Mouse (Mus musculus): ENCODE measurements around the gene Ephb2. TPM values are rescaled to one million over a fixed set of nuclear protein-coding genes. Genes with fewer than 3 reads are reported as not detected.

Ephb2 gene
- 10 to 100 TPM in 1 of 2 experiments, 1 to 10 TPM in 1; 6.6 to 19.7 TPM for polyA plus RNA-seq (2012; fragmentation: generic; extraction: Trizol)

DNA sequence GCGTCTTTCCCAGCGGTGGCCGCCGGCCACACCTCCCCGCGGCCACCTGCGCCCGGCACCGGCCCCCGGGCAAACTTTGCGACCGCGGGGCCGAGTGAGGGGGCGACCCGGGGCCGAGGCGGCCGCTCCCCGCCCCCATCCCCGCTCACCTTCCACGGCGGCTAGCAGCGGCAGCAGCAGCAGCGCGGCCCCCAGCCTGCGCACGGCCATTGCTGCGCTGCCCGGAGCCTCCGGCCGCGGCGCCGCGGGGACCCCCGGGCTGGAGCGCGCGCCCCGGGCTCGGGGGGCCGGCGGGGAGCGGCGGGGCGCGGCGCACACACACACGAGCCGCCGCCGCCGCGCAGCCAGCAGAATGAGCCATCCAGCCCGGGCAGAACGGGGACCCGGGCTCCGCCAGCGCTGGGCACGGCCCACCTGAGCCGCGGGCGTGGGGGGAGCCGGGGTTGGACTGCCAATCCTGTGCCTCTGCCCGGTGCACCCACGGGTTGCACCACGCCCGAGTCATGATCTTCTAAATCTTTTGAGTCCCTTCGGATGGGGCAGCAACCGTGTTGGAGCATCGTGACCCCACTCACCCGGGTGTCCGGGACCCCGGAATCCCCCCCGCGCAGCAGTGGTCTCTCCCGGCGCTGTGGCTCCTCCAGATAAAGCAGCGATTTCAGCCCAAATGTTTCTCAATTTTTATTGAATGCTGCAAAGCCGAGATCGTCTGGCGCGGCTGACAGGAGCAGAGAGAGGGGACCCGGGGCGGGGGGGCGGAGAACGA lies at the start of gene Ephb2:
Ephb2 (minus strand) TSS at position 368 of the 766 bp plus-strand sequence.

DNA sequence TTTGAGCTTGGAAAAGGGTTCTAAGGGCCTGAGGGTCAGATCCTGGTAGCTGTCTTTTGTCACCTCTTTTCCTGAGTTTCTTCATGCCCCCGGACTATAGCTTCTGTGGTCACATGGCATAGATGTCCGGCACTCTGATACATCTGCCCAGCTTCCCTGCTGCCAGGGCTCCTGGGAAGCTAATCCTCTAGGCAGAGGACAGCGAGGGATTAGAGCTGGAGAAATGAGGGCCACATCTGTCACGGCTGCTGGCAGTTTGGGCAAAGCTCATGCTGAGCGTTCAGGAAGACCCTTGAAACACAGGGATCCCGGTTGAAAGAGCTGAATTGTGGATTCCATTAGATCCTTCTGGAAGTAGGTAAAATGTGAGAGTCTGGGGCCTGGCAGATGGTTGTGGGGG lies 213.4 kb downstream of the Ephb2 start, which contains the start of gene Lactbl1:
Lactbl1 (plus strand) TSS at position 234 of the 400 bp plus-strand sequence.

DNA sequence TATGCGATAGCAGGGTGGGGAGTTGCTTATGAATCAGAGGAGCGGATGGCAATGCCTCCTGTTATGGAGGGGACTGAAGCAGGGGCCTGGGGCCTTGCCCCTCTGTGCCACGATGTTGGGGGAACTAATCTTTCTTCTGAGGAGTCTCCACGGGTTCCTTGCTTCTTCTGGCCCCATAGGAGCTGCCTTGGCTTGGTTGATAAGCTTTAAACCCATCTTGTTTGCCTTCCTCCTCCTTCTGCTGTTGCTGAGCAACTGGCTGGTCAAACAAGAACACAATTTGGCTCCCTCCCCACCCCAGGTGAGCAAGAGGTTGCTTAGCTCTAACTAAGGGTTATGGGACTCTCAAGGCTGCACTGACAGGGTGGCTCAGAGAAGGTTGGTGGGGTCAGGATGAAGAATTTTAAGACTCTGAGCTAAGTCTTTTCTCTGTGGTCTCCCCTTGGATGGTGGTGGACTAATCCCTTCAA lies 225.4 kb downstream of the Ephb2 start, which contains the start of gene Tex46:
Tex46 (plus strand) TSS at position 51 of the 470 bp plus-strand sequence.

DNA sequence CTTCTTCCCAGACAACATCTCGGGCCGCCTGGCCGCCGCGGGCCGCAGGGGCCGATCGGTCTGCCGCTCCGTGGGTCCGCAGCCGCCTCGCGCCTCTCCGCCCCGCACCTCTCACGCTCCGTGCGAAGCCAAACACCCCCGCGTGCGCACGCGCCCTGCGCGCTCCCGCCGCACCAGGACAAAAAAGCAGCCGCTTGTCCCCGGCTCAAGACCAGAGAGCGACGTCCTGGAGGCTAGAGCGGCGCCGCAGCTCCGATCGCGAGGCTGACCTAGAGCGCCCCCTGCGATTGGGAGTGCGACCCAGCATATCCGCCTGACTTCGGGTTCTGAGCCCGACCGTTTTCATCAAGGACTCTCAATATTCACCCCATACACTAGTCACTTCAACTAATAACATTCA lies 233.2 kb downstream of the Ephb2 start, which contains the start of gene Kdm1a:
Kdm1a (minus strand) TSS at position 156 of the 400 bp plus-strand sequence.

Other genes with a start within 250 kb of the Ephb2 start
- 10 to 100 TPM in 1 of 2 experiments, 1 to 10 TPM in 1; 6.3 to 43.2 TPM for gene Kdm1a, start 233.3 kb downstream of the Ephb2 start, polyA plus RNA-seq (2012; fragmentation: generic; extraction: Trizol)
- gene Tex46, start 225.6 kb downstream of the Ephb2 start, polyA plus RNA-seq (2012; fragmentation: generic; extraction: Trizol) = not detected
- not detected for gene Lactbl1, start 213.4 kb downstream of the Ephb2 start, polyA plus RNA-seq (2012; fragmentation: generic; extraction: Trizol)
- not detected for gene C1qb, start 50.2 kb upstream of the Ephb2 start, polyA plus RNA-seq (2012; fragmentation: generic; extraction: Trizol)
- not detected for gene C1qc, start 57.1 kb upstream of the Ephb2 start, polyA plus RNA-seq (2012; fragmentation: generic; extraction: Trizol)
- not detected for gene C1qa, start 62.8 kb upstream of the Ephb2 start, polyA plus RNA-seq (2012; fragmentation: generic; extraction: Trizol)
- gene Epha8, start 120.8 kb upstream of the Ephb2 start, polyA plus RNA-seq (2012; fragmentation: generic; extraction: Trizol) = under 1 TPM in 1 of 2 experiments, not detected in 1; 0.01 TPM
- gene Zbtb40, start 212.8 kb upstream of the Ephb2 start, polyA plus RNA-seq (2012; fragmentation: generic; extraction: Trizol) = 1 to 10 TPM; 1.1 to 5.0 TPM